Mouse (Mus musculus) adrenal gland, adult 2 months (tissue): ENCODE measurements around the gene Nup37. TPM values are rescaled to one million over a fixed set of nuclear protein-coding genes. Genes with fewer than 3 reads are reported as not detected.

Experiments used
- DNase-seq: peaks from one replicate; pipeline ENCODE4 v3.0.0; 2021
- long read RNA-seq: library from polyadenylated mRNA; stranded (forward); transcript quantifications from one replicate; pipeline ENCODE4 v2.0.0, GENCODE M21; 2021
- polyA plus RNA-seq: library from polyadenylated mRNA; depleted of rRNA; stranded (reverse); fragments of >200 nt; gene quantifications from 2 replicates; pipeline ENCODE4 v1.2.3, GENCODE M21; 2012; rRNA removed
- total RNA-seq, 2 experiments: library from RNA; stranded (reverse); gene quantifications; 2 replicates each; pipeline ENCODE4 v1.2.3; 2021

Gene Nup37
- 10 to 100 TPM in 1 of 2 experiments, 1 to 10 TPM in 1; 7.1 to 12.0 TPM for total RNA-seq
- polyA plus RNA-seq = 0.80 and 0.95 TPM in 2 replicates
- long read RNA-seq, partial matches to known transcripts = 0 of 3 reads
- long read RNA-seq, other reads (novel, unspliced or antisense) = 0 of 3 reads

- peak; percentile 92 for DNase-seq
Measured at GRCm38 (mm10) chr10:88146707-88147477, at the start of gene Nup37, which contains the start of gene Parpbp. Nup37 (plus strand) TSS chr10:88146992. Parpbp (minus strand) TSS chr10:88146941.

GRCm38 (mm10) chr10:88106169-88106568 is 40.6 kb upstream of the Nup37 start:
- no peak for DNase-seq

DNA sequence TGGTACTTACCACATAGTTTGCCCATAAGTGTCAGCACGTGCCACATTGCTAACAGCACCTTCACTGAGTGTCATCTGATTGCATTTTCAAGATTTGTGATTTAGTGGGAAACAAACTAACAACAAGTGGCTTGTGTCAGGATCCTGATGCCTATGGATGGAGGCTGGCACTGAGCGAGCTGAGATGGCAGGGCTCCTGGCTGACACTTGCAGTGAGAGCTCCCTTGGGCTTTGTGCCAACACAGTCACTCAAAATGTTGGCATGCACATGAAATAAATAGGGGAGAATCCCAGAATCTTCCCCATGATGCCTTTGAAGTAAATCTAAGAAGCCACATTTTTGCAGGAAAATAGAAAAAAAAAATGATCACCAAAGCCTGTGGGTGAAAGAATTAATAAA is 33.5 kb upstream of the Nup37 start:
- DNase-seq = peak; percentile 33

- DNase-seq = no peak
Measured at GRCm38 (mm10) chr10:88119721-88120120, 27.1 kb upstream of the Nup37 start.

DNA sequence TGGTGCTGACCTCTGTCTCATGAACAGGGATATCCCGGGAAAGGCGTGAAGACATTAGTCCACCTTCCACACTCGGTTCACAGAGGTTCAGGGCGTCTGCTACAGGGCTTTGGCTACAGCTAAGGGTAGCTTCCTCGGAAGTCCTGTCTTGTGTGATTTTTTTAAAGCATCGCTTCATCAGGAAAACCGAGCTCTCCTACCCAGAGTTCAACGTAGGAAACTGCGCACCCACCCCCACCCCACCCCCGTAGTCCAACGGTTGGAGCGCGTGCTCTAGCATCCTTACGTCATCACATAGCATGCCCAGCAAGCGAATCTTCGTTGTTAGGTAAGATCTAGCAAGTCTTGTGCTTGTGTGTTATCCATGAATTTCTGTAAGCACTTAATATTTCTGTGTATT is 11.2 kb upstream of the Nup37 start:
- DNase-seq = no peak

DNA sequence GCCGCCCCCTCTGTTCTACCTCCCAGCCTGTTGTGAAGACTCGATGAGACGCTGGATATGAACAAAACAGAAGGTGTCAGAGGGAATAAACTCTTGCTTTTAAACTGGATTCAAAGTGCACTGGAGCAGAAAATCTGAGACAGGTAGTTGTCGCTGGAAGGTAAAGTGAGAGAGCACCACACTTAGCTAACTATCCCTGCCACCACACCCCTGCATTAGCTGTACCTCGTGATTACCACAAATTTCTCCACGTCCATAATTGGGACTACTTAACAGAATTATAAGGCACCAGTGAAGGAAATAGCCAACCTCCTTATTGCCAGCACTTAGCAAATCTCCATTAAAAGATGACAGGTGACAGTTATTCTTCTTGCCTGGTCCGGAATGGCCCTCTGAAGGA is 605 bp upstream of the Nup37 start:
- DNase-seq = no peak

GRCm38 (mm10) chr10:88150381-88150780 is 3.6 kb downstream of the Nup37 start:
- DNase-seq = no peak

DNA sequence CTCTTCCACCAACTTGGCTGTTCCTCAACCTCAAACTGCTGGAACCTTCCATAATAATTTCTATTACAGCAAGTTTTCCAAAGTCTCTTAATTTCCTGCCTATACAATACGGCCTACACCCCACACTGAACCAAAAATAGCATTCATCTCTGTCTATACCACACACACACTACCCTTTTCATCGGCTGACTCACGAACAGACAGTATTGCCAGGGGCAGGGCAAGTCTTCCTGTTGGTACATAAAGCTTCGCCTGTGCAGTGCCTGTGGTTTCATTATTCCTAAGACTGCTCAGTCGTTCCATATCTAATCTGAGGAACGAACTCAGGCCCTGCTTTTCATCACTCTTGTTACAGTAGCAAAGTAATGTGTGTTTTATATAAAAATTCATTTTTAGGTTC is 4.9 kb downstream of the Nup37 start:
- DNase-seq = no peak

GRCm38 (mm10) chr10:88162096-88162495 is 15.3 kb downstream of the Nup37 start:
- DNase-seq = no peak

DNA sequence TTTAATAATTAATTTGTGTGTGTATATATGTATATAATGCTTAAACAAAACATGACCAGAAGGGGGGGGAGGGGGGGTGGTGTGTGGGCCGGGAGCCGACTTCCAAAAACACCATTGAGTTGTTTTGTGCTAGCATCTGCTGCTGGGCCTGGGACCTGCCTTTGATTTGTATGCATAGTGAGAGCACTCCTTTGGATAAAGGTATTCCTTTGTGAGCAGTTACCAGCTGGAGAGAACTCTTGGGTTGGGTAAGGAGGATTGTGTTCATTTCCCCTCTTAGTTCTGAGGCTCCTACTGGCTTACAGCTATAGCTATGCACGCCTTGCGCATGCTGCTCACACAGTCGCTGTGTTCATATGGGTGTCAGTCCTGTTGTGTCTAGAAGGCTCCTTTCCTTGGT is 15.9 kb downstream of the Nup37 start:
- DNase-seq = no peak

DNA sequence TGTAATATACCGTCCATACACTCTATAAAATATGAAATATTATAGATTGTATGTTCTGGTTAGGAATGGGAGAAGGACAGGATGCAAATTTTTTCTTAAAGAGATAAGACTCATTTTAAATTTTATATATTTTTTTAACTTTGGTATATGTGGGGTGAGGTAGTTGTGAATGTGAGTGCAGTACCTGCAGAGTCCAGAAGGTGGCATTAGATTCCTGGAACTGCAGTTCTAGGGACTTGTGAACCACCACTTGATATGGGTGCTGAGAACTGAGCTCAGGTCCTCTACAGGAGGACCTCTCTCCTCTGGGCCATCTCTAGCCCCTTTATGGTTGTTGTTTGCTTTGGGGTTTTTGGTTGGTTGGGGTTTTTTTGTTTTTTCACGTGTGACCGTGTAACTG is 19.4 kb downstream of the Nup37 start:
- no peak for DNase-seq

DNA sequence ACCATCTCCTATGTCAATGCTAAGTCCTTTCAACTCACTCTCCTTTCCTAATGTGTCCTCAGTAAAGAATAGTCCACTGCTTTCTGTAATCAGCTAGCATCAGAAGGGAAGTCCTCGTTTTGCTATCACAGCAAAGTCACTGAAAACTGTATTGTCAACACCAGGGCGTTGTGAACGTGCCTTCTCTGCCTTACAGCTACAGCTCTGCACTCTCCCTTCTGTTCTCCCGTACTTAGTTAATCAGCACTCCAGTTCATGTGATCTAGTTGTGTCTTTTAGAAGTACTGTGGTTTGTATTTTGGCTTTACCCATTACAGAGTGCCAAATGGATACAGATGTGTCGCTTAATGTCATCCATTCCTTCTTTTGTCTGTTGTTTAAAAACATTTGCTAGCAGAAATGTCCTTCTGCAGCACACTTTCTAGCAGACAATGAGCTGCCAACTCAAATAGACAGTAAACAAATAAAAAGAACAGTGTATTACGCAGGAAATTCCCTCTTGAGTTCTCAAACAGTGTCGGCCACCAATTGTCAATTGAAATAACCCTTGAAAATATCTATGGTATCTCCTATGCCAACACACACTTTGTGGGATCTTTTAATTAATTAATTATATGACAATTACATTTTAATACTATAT is 20.8 kb downstream of the Nup37 start:
- DNase-seq = no peak

DNA sequence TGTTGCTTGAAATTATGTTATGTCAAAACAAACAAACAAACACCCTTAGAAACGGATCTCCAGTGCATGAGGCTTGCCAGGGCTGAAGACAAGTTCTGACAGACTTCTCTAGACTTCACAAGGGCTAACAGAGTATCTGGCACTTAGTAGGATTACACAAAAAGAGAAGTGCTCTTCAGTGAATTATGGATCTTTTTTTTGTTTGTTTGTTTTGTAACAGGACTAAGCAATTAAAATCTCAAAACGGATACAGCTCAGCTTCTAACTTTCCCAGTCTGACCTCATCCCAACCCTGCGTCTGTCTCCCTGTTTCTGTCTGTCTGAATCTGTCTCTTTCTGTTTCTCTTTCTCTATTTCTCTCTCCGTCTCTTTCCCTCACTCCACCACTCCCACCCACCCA is 53.7 kb downstream of the Nup37 start:
- no peak for DNase-seq

GRCm38 (mm10) chr10:88200951-88201638 is 54.3 kb downstream of the Nup37 start, which contains the start of gene Washc3:
Washc3 (plus strand) TSS chr10:88201093.
- DNase-seq = peak; percentile 93

- DNase-seq = no peak
Measured at GRCm38 (mm10) chr10:88201650-88202049, 54.9 kb downstream of the Nup37 start.

DNA sequence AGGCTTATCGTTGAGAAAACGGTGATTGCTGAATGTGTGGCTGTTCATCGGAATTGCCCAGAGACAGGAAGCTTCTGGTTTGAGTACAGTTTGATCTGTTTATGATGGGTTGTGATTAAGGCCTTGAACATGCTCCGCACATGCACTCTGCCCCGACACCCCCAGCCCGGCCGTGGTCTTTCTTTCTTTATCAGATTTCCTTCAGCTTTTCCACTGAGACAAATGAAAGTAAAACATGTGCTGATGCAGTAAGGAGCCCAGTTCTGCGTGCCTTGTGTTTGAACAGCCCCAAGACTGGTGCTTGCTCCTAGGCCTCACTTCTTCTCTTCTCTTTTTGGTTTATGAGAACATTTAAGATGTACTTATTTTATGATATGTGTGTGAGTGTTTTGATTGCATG is 55.8 kb downstream of the Nup37 start:
- DNase-seq = no peak

DNA sequence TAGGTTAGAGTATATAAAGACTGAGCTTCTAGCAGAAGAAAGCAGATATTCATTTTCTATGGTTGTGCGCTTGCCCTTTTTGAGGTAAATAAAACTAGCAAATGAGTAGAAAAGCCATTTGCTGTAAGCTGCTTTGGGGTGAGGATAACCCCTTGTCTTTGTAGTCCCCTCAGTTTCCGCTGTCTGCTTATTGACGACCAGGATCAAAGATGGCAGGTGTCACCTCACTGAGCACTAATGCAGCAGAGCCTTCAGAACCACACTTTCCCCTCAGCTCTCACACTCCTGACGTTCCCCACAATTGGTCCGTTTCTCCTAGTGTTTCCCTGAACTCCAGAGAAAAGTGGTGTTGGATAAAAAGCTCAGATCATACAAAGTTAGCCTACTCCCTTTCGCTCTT is 56.4 kb downstream of the Nup37 start:
- no peak for DNase-seq

- no peak for DNase-seq
Measured at GRCm38 (mm10) chr10:88212644-88213043, 65.9 kb downstream of the Nup37 start.

GRCm38 (mm10) chr10:88214800-88215514 is 68.2 kb downstream of the Nup37 start:
- no peak for DNase-seq

DNA sequence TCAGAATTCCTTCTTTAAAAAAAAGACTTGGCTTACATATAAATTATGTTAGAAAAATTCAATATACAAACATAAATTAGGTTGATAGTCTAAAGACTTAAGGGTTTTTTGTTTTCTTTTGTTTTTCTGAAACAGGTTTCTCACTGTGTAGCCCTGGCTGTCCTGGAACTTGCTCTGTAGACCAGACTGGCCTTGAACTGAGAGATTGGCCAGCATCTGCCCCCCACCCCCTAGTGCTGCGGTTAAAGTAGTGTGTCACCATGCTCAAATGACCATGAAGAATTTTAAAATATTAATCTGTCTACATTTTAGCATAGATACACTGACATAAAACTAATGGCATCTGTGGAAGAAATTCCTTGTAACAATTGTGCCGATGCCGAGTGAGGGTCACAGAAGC is 71.4 kb downstream of the Nup37 start:
- peak; percentile 60 for DNase-seq

GRCm38 (mm10) chr10:88221718-88222117 is 74.9 kb downstream of the Nup37 start:
- DNase-seq = no peak

- DNase-seq = no peak
Measured at GRCm38 (mm10) chr10:88225421-88225820, 78.6 kb downstream of the Nup37 start.
